Mouse (Mus musculus) skeletal muscle tissue, adult 2 months (tissue): ENCODE measurements around the gene Agap1.

Source experiments
- DNase-seq: peaks from one replicate; pipeline ENCODE4 v3.0.0-alpha.2; 2012; ENCODE audit warnings: low read depth, low spot score

Agap1 gene

GRCm38 (mm10) chr1:89656643-89657321 is 202.2 kb downstream of the Agap1 start:
- peak; percentile 18 for DNase-seq

- DNase-seq = no peak
Observed at GRCm38 (mm10) chr1:89660804-89661203, 206.2 kb downstream of the Agap1 start.

- DNase-seq = no peak
Observed at GRCm38 (mm10) chr1:89666154-89666553, 211.5 kb downstream of the Agap1 start.

GRCm38 (mm10) chr1:89667387-89667786 is 212.8 kb downstream of the Agap1 start:
- DNase-seq = no peak

GRCm38 (mm10) chr1:89668635-89669034 is 214.0 kb downstream of the Agap1 start:
- DNase-seq = no peak

- no peak for DNase-seq
Observed at GRCm38 (mm10) chr1:89671110-89671787, 216.6 kb downstream of the Agap1 start.

- DNase-seq = no peak
Observed at GRCm38 (mm10) chr1:89673071-89673470, 218.5 kb downstream of the Agap1 start.

GRCm38 (mm10) chr1:89673686-89674085 is 219.1 kb downstream of the Agap1 start:
- DNase-seq = no peak

GRCm38 (mm10) chr1:89674681-89675080 is 220.1 kb downstream of the Agap1 start:
- DNase-seq = no peak

- no peak for DNase-seq
Observed at GRCm38 (mm10) chr1:89676411-89676810, 221.8 kb downstream of the Agap1 start.

GRCm38 (mm10) chr1:89680673-89681072 is 226.1 kb downstream of the Agap1 start:
- no peak for DNase-seq

GRCm38 (mm10) chr1:89688914-89689313 is 234.3 kb downstream of the Agap1 start:
- peak; percentile 11 for DNase-seq

- DNase-seq = no peak
Observed at GRCm38 (mm10) chr1:89689544-89690212, 235.1 kb downstream of the Agap1 start.

GRCm38 (mm10) chr1:89691096-89691495 is 236.5 kb downstream of the Agap1 start:
- DNase-seq = no peak

GRCm38 (mm10) chr1:89692420-89692819 is 237.8 kb downstream of the Agap1 start:
- no peak for DNase-seq

- no peak for DNase-seq
Observed at GRCm38 (mm10) chr1:89694916-89695315, 240.3 kb downstream of the Agap1 start.

- no peak for DNase-seq
Observed at GRCm38 (mm10) chr1:89697241-89697640, 242.6 kb downstream of the Agap1 start.

- DNase-seq = no peak
Observed at GRCm38 (mm10) chr1:89700166-89700565, 245.6 kb downstream of the Agap1 start.

GRCm38 (mm10) chr1:89701162-89701730 is 246.6 kb downstream of the Agap1 start:
- DNase-seq = no peak

- DNase-seq = no peak
Observed at GRCm38 (mm10) chr1:89703294-89703693, 248.7 kb downstream of the Agap1 start.

GRCm38 (mm10) chr1:89705670-89706069 is 251.1 kb downstream of the Agap1 start:
- DNase-seq = no peak

GRCm38 (mm10) chr1:89706862-89707261 is 252.3 kb downstream of the Agap1 start:
- no peak for DNase-seq
